Mouse (Mus musculus): ENCODE results near the gene Ago1.

Ago1 gene

DNA sequence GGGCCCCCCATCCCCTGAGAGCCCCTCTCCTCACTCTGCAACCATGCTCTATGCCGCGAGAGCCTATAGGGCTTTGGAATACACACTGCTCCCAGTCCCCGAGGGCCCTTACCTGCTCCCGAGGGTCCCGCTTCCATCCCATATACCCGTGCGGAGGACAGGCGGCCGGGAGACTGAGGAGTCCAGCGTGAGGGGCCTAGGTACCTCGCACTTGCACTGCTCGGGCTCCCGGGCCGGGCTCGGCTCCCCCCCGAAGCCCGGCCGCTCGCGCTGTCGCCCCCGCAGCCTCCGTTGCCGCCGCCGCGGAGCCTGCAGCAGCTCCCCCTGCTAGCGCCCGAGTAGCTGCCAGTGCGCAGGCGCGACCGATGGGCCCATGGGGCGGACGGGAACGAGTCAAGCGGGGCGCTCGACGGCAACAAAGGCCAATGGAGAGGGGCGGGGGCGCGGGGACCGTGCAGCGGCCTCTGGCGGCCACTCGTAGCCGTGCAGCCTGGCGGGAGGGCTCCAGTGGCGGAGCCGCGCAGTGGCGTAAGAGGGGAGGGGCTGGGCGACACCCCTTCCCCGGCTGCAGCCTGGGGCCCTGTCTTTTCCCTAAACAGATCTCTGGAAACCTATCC, at the start of gene Ago1:
Gene Ago1 (minus strand): TSS at position 299 of the 617 bp plus-strand sequence.
- DNase-seq, result peak; percentile 93 to 95

DNA sequence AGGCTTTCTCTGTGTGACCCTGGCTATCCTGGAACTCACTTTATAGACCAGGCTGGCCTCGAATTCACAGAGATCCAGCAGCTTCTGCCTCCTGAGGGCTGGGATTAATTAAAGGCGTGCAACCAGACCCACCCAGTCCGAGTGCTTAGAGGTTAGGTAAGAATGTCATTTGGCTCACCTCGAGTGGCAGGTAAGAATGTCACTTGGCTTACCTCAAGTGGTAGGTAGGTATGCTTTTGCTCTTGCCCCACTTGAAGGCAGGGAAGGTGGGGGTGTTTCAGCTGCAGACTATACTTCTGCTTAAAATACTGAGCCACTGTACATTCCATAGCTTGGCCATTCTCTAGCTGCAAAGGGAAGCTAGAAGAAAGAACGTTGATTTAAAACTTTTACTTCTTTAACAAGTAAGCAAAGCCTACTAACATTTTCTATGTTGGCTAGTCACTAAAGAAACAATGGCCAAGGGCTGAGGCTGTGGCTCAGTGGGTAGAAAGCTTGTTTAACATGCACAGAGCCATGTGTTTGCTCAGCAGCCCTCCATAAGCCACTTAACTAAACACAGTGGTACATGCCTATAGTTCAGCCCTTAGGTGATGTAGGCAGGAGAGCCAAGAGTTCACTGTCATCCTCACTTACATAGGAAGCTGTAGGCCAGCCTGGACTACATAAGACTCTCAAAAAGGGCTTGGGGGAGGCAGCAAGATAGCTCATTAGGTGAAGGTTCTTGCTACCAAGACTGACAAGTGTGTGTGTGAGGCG, 44.1 kb upstream of the Ago1 start:
- no peak for DNase-seq

DNA sequence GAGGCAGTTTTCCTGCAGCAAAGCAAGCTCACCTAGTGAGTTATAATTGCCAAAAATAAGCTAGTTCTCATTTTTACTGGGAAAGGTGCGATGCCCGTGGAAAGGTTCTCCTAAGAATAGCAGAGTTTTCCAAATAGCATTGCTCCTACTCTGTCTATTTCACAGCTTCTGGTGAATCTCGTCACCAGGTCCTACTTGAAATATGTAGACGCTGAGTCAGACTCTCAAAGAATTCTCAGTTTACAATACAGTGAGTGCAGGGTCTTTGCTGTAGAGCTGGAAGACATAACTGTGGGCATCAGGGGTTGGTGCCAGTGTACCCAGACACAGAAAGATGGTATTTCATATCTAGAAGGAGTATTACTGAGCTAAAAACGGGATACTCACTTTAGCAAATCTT, 42.6 kb upstream of the Ago1 start:
- DNase-seq, result no peak

- DNase-seq, result no peak
Measured at GRCm38 (mm10) chr4:126509072-126509471, 40.7 kb upstream of the Ago1 start.

- no peak for DNase-seq
Measured at GRCm38 (mm10) chr4:126508110-126508899, 39.9 kb upstream of the Ago1 start.

GRCm38 (mm10) chr4:126502977-126503309, 34.6 kb upstream of the Ago1 start:
- no peak for DNase-seq

GRCm38 (mm10) chr4:126502141-126502976, 34.0 kb upstream of the Ago1 start:
- no peak for DNase-seq

GRCm38 (mm10) chr4:126498601-126499000, 30.2 kb upstream of the Ago1 start:
- no peak for DNase-seq

DNA sequence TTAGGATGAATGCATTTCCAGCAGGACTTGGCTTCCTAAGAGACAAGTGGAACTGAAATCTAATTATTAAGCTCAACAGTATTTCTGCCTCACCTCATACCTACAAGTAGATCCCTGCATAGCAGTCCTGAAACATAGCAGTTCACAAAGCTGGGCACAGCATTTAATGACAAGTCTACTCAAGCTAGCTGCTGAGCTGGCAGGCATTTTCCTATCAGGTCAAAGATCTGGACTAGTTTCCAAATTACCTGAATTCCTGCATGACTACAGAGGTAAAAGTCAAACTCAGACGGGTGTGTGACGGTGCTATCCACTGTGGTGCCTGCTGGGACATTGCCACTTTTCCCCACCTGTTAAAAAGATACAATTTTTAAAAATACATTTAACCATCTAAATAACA, 28.6 kb upstream of the Ago1 start:
- DNase-seq, result no peak

- no peak for DNase-seq
Measured at GRCm38 (mm10) chr4:126495942-126496790, 27.8 kb upstream of the Ago1 start.

GRCm38 (mm10) chr4:126495453-126495852, 27.1 kb upstream of the Ago1 start:
- no peak for DNase-seq

DNA sequence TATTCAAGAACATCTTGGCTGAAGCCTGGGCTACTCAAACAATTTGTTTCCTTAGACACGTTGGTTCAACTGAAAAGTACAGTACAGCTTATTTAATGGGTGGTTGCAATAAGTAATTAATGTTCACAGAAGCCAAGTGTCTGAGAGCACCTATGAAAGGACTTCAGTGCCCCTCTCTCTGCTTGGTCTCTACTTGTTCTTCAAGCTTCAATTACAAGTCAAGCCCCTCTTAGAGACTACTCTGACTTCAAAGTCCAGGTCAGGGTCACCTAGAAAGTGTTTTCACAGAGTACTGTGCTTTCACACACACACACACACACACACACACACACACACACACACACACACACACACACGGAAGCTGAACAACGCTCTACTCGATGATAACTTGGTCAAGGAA, 25.0 kb upstream of the Ago1 start:
- DNase-seq, result no peak

DNA sequence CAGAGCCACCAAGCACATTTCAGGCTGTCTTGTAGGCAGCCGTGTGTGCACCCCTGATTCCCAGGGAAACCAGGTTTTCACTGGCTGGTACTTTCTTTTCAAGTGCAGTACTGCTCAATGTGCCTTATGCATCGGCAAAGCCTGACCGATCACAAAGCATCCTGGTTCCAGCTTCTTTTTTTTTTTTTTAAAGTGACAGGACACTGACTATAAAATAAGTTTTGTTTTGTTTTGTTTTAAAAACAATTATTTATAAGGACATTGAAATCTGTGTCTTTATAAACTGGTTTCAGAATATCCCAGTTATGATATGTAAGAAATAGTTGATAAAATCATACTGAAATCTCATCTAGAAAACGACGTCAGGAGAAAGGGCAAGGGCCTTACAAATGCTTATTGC, 23.6 kb upstream of the Ago1 start:
- DNase-seq, result no peak

GRCm38 (mm10) chr4:126490726-126491125, 22.3 kb upstream of the Ago1 start:
- no peak for DNase-seq

- DNase-seq, result peak in 1 of 2 experiments; percentile 18
Measured at GRCm38 (mm10) chr4:126489811-126490210, 21.4 kb upstream of the Ago1 start.

DNA sequence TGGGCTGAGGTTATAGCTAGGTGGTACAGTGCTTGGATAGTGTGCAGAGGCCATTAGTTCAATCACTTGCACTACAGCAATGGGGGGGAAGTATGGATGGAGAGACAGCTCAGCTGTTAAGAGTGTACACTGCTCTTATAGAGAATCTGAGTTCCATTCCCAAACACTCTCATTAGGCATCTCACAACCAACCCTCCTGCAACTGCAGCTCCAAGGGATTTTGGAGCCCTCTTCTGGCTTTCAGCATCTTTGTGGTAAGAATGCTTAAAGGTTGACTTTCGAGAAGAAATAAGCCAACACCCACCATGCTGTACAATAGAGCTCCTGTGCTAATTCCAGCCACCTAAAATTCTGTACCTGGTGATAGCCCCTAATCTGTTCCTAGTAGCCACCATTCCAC, 17.8 kb upstream of the Ago1 start:
- DNase-seq, result no peak

GRCm38 (mm10) chr4:126485065-126485464, 16.7 kb upstream of the Ago1 start:
- no peak for DNase-seq

DNA sequence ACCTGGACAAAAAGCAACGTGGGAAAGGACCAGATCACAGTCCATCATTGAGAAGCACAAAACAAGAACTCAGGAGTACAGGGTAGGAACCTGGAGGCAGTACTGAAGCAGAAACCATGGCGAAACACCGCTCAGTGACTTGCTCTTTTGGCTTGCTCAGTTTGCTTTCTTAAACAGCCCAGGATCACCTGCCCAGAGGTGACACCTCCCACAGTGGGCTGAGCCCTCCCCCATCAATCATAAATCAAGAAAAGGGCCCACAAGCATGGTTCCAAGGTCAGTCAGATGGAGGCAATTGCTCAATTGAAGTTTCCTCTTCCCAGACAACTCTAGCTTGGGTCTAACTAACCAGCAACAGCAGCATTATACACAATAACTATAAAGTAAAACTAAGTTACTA, 15.5 kb upstream of the Ago1 start:
- no peak for DNase-seq

DNA sequence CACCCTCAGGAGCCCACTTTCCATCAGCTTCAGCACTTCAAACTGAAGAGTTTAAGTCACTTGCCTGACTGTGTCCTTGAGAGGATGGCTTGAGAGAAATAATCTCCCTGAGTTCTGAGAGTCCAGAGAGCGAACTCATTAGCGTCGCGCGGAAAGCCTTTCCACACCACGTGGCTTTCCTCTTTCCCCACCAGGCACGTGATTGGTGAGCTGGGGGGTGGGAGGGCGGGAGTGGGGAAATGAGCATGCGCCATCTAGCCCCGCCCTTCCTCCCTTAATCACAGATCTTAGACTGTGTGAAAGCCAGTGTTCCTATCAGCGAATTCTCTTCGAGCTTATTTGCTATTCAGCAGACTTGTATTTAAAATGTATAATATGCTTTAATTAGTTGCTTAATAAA, 14.6 kb upstream of the Ago1 start:
- no peak for DNase-seq

DNA sequence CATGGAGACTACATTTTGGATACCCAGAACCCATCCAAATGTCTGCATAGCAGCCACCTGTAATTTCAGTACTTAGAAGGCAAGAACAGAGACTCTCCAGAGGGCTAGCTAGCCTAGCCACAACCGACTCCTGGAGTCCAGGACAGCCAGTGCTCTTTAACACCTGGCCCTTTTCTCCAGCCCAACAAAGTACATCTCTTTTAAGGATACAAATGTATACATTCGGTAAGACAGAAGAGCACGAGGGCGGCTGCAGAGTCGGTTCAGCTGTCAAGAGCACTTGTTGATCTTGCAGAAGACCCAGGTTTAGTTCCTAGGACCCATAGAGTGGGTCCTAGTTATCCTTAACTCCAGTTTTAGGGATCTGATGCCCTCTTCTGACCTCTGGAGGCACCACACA, 13.1 kb upstream of the Ago1 start:
- DNase-seq, result no peak

DNA sequence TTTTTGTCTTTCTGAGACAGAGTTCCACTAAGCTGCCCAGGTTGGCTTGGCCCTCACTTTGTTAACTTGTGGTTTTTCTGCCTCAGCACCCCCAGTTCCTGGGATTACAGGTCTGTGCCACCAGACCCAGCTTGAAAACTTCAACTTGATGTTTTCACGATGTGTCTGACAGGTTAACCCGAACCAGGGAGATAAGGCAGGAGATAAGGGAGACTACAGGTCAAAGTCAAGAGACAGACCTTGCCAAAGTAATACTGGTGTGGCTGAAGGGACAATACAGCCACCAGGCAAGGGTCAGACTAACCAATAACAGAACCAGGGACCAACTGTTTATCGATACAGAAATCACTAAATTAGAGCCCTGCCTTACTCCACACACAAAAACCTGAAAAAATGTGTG, 11.9 kb upstream of the Ago1 start:
- no peak for DNase-seq

DNA sequence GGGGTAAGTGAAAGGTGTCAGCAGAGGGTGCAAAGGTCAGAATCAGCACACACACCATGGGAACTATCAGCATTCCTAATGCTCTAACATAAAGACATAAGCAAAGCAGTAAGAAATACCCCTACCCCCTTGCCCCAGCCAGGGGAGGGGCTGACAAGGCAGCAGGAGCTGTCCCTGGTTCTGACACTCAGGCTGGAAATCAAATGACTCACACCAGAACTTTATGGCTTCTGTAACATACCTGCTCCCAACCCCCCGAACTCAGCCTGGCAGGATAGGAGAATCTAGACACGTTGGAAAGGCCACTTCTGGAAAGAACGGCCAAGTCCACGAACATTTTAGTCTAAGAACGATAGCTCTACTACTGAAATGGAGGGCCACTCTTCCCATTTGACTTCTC, 4.6 kb upstream of the Ago1 start:
- no peak for DNase-seq

Data from spleen, adult 18-20 months (tissue).